Mouse (Mus musculus): ENCODE measurements at regions not wholly inside any gene's neighbourhood (a gene's known extent, or its start where the extent isn't known, plus 50 kb on each side); places are given as distances from the start of the nearest gene placed in this dataset.
A peak's percentile ranks its signal among the peaks of the same experiment; 100 is the strongest.

GRCm38 (mm10) chr2:45908871-45909270 is 791.7 kb upstream of the Zeb2 start:
- H3K9ac ChIP-seq (ENCODE audit: low read length) = no peak overlapping the region
- H3K27me3 ChIP-seq (ENCODE audit: control insufficient read depth, insufficient read depth, low read depth, low read length) = no peaks in the 10 kb centered on the region
- no peaks in the 10 kb centered on the region for H3K9me3 ChIP-seq (ENCODE audit: control insufficient read depth, low read length)
- no peaks in the 10 kb centered on the region for H3K36me3 ChIP-seq (ENCODE audit: control insufficient read depth, insufficient read depth, low read length)
- no peak overlapping the region for H3K4me2 ChIP-seq (ENCODE audit: low read depth, low read length)
- no peak for ATAC-seq (ENCODE audit: low read depth)
- H3K4me3 ChIP-seq (ENCODE audit: low read length) = no peak overlapping the region
- no peak overlapping the region for H3K27ac ChIP-seq (ENCODE audit: low read length)
- 55% methylated on average over 1 of the region's 1 CpGs for WGBS
- H3K4me1 ChIP-seq (replicated peaks; ENCODE audit: control insufficient read depth, insufficient read depth, low read length) = 0 out of 2 replicates have a peak, but pooled peaks cover 2% of the 10 kb centered on the region

- Histone ChIP-seq H3K36me3 (ENCODE audit: control insufficient read depth, insufficient read depth, low read length) (no peaks in the 10 kb centered on the region), H3K4me3 (ENCODE audit: low read length) (no peak overlapping the region), H3K4me1 (replicated peaks; ENCODE audit: control insufficient read depth, insufficient read depth, low read length) (0 out of 2 replicates have a peak, but pooled peaks cover 2% of the 10 kb centered on the region), H3K27me3 (ENCODE audit: control insufficient read depth, insufficient read depth, low read depth, low read length) (no peaks in the 10 kb centered on the region), H3K4me2 (ENCODE audit: low read depth, low read length) (no peak overlapping the region), H3K9me3 (ENCODE audit: control insufficient read depth, low read length) (no peaks in the 10 kb centered on the region; the same call in 1 of the 2 replicates), H3K27ac (ENCODE audit: low read length) (peak overlapping the region; percentile 60), H3K9ac (ENCODE audit: low read length) (no peak overlapping the region)
- WGBS = 38% methylated on average over 2 of the region's 2 CpGs
- ATAC-seq (ENCODE audit: low read depth) = peak; percentile 90
Measured at GRCm38 (mm10) chr2:45904623-45905235, 787.5 kb upstream of the Zeb2 start.

- peak; percentile 82 for ATAC-seq (ENCODE audit: low read depth)
- no peaks in the 10 kb centered on the region for H3K36me3 ChIP-seq (ENCODE audit: control insufficient read depth, insufficient read depth, low read length)
- H3K9me3 ChIP-seq (ENCODE audit: control insufficient read depth, low read length) = no peaks in the 10 kb centered on the region; the same call in 1 of the 2 replicates
- H3K27ac ChIP-seq (ENCODE audit: low read length) = peak overlapping the region; percentile 60
- H3K27me3 ChIP-seq (ENCODE audit: control insufficient read depth, insufficient read depth, low read depth, low read length) = no peaks in the 10 kb centered on the region
- no peak overlapping the region for H3K4me3 ChIP-seq (ENCODE audit: low read length)
- 0 out of 2 replicates have a peak, but pooled peaks cover 2% of the 10 kb centered on the region for H3K4me1 ChIP-seq (replicated peaks; ENCODE audit: control insufficient read depth, insufficient read depth, low read length)
- no peak overlapping the region for H3K9ac ChIP-seq (ENCODE audit: low read length)
- 37% methylated on average over 4 of the region's 4 CpGs for WGBS
- H3K4me2 ChIP-seq (ENCODE audit: low read depth, low read length) = no peak overlapping the region
Measured at GRCm38 (mm10) chr2:45904090-45904489, 786.9 kb upstream of the Zeb2 start.

GRCm38 (mm10) chr2:45903350-45903749 is 786.2 kb upstream of the Zeb2 start:
- Histone ChIP-seq H3K4me1 (replicated peaks; ENCODE audit: control insufficient read depth, insufficient read depth, low read length) (0 out of 2 replicates have a peak, but pooled peaks cover 2% of the 10 kb centered on the region), H3K4me3 (ENCODE audit: low read length) (no peak overlapping the region), H3K27me3 (ENCODE audit: control insufficient read depth, insufficient read depth, low read depth, low read length) (no peaks in the 10 kb centered on the region), H3K27ac (ENCODE audit: low read length) (no peak overlapping the region), H3K4me2 (ENCODE audit: low read depth, low read length) (no peak overlapping the region), H3K9ac (ENCODE audit: low read length) (no peak overlapping the region), H3K36me3 (ENCODE audit: control insufficient read depth, insufficient read depth, low read length) (no peaks in the 10 kb centered on the region), H3K9me3 (ENCODE audit: control insufficient read depth, low read length) (no peaks in the 10 kb centered on the region; the same call in 1 of the 2 replicates)
- no peak for ATAC-seq (ENCODE audit: low read depth)
- WGBS = 61% methylated on average over 1 of the region's 1 CpGs

GRCm38 (mm10) chr2:45901892-45902291 is 784.7 kb upstream of the Zeb2 start:
- no peaks in the 10 kb centered on the region for H3K27me3 ChIP-seq (ENCODE audit: control insufficient read depth, insufficient read depth, low read depth, low read length)
- H3K4me3 ChIP-seq (ENCODE audit: low read length) = no peak overlapping the region
- ATAC-seq (ENCODE audit: low read depth) = no peak
- H3K36me3 ChIP-seq (ENCODE audit: control insufficient read depth, insufficient read depth, low read length) = no peaks in the 10 kb centered on the region
- no peak overlapping the region for H3K9ac ChIP-seq (ENCODE audit: low read length)
- no peaks in the 10 kb centered on the region; the same call in 1 of the 2 replicates for H3K9me3 ChIP-seq (ENCODE audit: control insufficient read depth, low read length)
- WGBS = 93% methylated on average over 4 of the region's 4 CpGs
- H3K4me2 ChIP-seq (ENCODE audit: low read depth, low read length) = no peak overlapping the region
- 0 out of 2 replicates have a peak, but pooled peaks cover 2% of the 10 kb centered on the region for H3K4me1 ChIP-seq (replicated peaks; ENCODE audit: control insufficient read depth, insufficient read depth, low read length)
- H3K27ac ChIP-seq (ENCODE audit: low read length) = no peak overlapping the region

- no peak overlapping the region for H3K27ac ChIP-seq (ENCODE audit: low read length)
- no peaks in the 10 kb centered on the region for H3K9me3 ChIP-seq (ENCODE audit: control insufficient read depth, low read length)
- no peaks in the 10 kb centered on the region for H3K4me1 ChIP-seq (replicated peaks; ENCODE audit: control insufficient read depth, insufficient read depth, low read length)
- 70% methylated on average over 3 of the region's 3 CpGs for WGBS
- ATAC-seq (ENCODE audit: low read depth) = no peak
- no peaks in the 10 kb centered on the region for H3K36me3 ChIP-seq (ENCODE audit: control insufficient read depth, insufficient read depth, low read length)
- no peaks in the 10 kb centered on the region for H3K27me3 ChIP-seq (ENCODE audit: control insufficient read depth, insufficient read depth, low read depth, low read length)
- no peak overlapping the region for H3K4me2 ChIP-seq (ENCODE audit: low read depth, low read length)
- no peak overlapping the region for H3K9ac ChIP-seq (ENCODE audit: low read length)
- no peak overlapping the region for H3K4me3 ChIP-seq (ENCODE audit: low read length)
Measured at GRCm38 (mm10) chr2:45884680-45885079, 767.5 kb upstream of the Zeb2 start.

GRCm38 (mm10) chr2:45878656-45879055 is 761.5 kb upstream of the Zeb2 start:
- Histone ChIP-seq H3K4me3 (ENCODE audit: low read length) (no peak overlapping the region), H3K4me1 (replicated peaks; ENCODE audit: control insufficient read depth, insufficient read depth, low read length) (no peaks in the 10 kb centered on the region), H3K27ac (ENCODE audit: low read length) (no peak overlapping the region), H3K9me3 (ENCODE audit: control insufficient read depth, low read length) (no peaks in the 10 kb centered on the region), H3K9ac (ENCODE audit: low read length) (no peak overlapping the region), H3K36me3 (ENCODE audit: control insufficient read depth, insufficient read depth, low read length) (no peaks in the 10 kb centered on the region), H3K4me2 (ENCODE audit: low read depth, low read length) (no peak overlapping the region), H3K27me3 (ENCODE audit: control insufficient read depth, insufficient read depth, low read depth, low read length) (no peaks in the 10 kb centered on the region)
- ATAC-seq (ENCODE audit: low read depth) = no peak

- Histone ChIP-seq H3K9ac (ENCODE audit: low read length) (no peak overlapping the region), H3K9me3 (ENCODE audit: control insufficient read depth, low read length) (no peaks in the 10 kb centered on the region), H3K4me3 (ENCODE audit: low read length) (no peak overlapping the region), H3K27ac (ENCODE audit: low read length) (peak overlapping the region; percentile 15), H3K36me3 (ENCODE audit: control insufficient read depth, insufficient read depth, low read length) (no peaks in the 10 kb centered on the region), H3K27me3 (ENCODE audit: control insufficient read depth, insufficient read depth, low read depth, low read length) (no peaks in the 10 kb centered on the region), H3K4me1 (replicated peaks; ENCODE audit: control insufficient read depth, insufficient read depth, low read length) (no peaks in the 10 kb centered on the region), H3K4me2 (ENCODE audit: low read depth, low read length) (no peak overlapping the region)
- peak; percentile 92 for ATAC-seq (ENCODE audit: low read depth)
- WGBS = 38% methylated on average over 4 of the region's 4 CpGs
Measured at GRCm38 (mm10) chr2:45859901-45860331, 742.7 kb upstream of the Zeb2 start.

GRCm38 (mm10) chr2:45859445-45859844 is 742.2 kb upstream of the Zeb2 start:
- H3K4me3 ChIP-seq (ENCODE audit: low read length) = no peak overlapping the region
- H3K4me1 ChIP-seq (replicated peaks; ENCODE audit: control insufficient read depth, insufficient read depth, low read length) = no peaks in the 10 kb centered on the region
- no peaks in the 10 kb centered on the region for H3K36me3 ChIP-seq (ENCODE audit: control insufficient read depth, insufficient read depth, low read length)
- H3K4me2 ChIP-seq (ENCODE audit: low read depth, low read length) = no peak overlapping the region
- no peak for ATAC-seq (ENCODE audit: low read depth)
- no peaks in the 10 kb centered on the region for H3K9me3 ChIP-seq (ENCODE audit: control insufficient read depth, low read length)
- H3K27ac ChIP-seq (ENCODE audit: low read length) = peak overlapping the region; percentile 15
- WGBS = 54% methylated on average over 6 of the region's 6 CpGs
- no peaks in the 10 kb centered on the region for H3K27me3 ChIP-seq (ENCODE audit: control insufficient read depth, insufficient read depth, low read depth, low read length)
- no peak overlapping the region for H3K9ac ChIP-seq (ENCODE audit: low read length)
